Mouse (Mus musculus) left cerebral cortex, adult 11 months (tissue): Measurements from ENCODE around the gene Eps8.
A peak's percentile ranks its signal among the peaks of the same experiment; 100 is the strongest.

Experiments
- DNase-seq: peaks from one replicate; pipeline ENCODE4 v3.0.0; 2022; ENCODE audit warnings: low spot score

Eps8 gene

GRCm38 (mm10) chr6:137612071-137612547 is 42.6 kb downstream of the Eps8 start:
- no peak for DNase-seq

GRCm38 (mm10) chr6:137608160-137608930 is 46.3 kb downstream of the Eps8 start:
- no peak for DNase-seq

GRCm38 (mm10) chr6:137606541-137606940 is 48.1 kb downstream of the Eps8 start:
- no peak for DNase-seq

- DNase-seq = no peak
Observed at GRCm38 (mm10) chr6:137604417-137605248, 50.0 kb downstream of the Eps8 start.

- no peak for DNase-seq
Observed at GRCm38 (mm10) chr6:137598306-137598705, 56.4 kb downstream of the Eps8 start.

GRCm38 (mm10) chr6:137597442-137598058 is 57.1 kb downstream of the Eps8 start:
- DNase-seq = no peak

GRCm38 (mm10) chr6:137592582-137592981 is 62.1 kb downstream of the Eps8 start:
- DNase-seq = no peak

GRCm38 (mm10) chr6:137589245-137589618 is 65.4 kb downstream of the Eps8 start:
- no peak for DNase-seq

- peak; percentile 16 for DNase-seq
Observed at GRCm38 (mm10) chr6:137588481-137589244, 66.0 kb downstream of the Eps8 start.

GRCm38 (mm10) chr6:137587866-137588265 is 66.8 kb downstream of the Eps8 start:
- DNase-seq = no peak

- DNase-seq = no peak
Observed at GRCm38 (mm10) chr6:137585229-137585628, 69.4 kb downstream of the Eps8 start.

- DNase-seq = no peak
Observed at GRCm38 (mm10) chr6:137583056-137583455, 71.6 kb downstream of the Eps8 start.

- DNase-seq = no peak
Observed at GRCm38 (mm10) chr6:137582207-137582889, 72.3 kb downstream of the Eps8 start.

- DNase-seq = no peak
Observed at GRCm38 (mm10) chr6:137581331-137582010, 73.2 kb downstream of the Eps8 start.

- no peak for DNase-seq
Observed at GRCm38 (mm10) chr6:137580503-137580902, 74.2 kb downstream of the Eps8 start.

GRCm38 (mm10) chr6:137576670-137577371 is 77.9 kb downstream of the Eps8 start:
- no peak for DNase-seq

- no peak for DNase-seq
Observed at GRCm38 (mm10) chr6:137576091-137576490, 78.6 kb downstream of the Eps8 start.

- no peak for DNase-seq
Observed at GRCm38 (mm10) chr6:137573897-137574296, 80.8 kb downstream of the Eps8 start.

- no peak for DNase-seq
Observed at GRCm38 (mm10) chr6:137570718-137571131, 84.0 kb downstream of the Eps8 start.

- DNase-seq = no peak
Observed at GRCm38 (mm10) chr6:137570019-137570418, 84.7 kb downstream of the Eps8 start.
